Mouse (Mus musculus) testis, adult 2 months (tissue): ENCODE results near the gene Tmem184b. TPM values are rescaled to one million over a fixed set of nuclear protein-coding genes. Genes with fewer than 3 reads are reported as not detected.

Source experiments
- H3K27ac ChIP-seq: fragments of 200-500 bp; 2 replicates; pipeline ENCODE4 v1.5.1; 2012; ENCODE audit warnings: low read depth, low read length; ENCODE audit not compliant: control insufficient read depth, insufficient read depth
- H3K27me3 ChIP-seq: fragments of 200-500 bp; 2 replicates; pipeline ENCODE4 v1.6.1; 2012; ENCODE audit warnings: mild to moderate bottlenecking, low read length, moderate library complexity; ENCODE audit not compliant: control insufficient read depth, insufficient read depth
- H3K36me3 ChIP-seq: fragments of 200-500 bp; 2 replicates; pipeline ENCODE4 v1.6.1; 2012; ENCODE audit warnings: mild to moderate bottlenecking, low read length; ENCODE audit not compliant: control insufficient read depth, insufficient read depth
- H3K4me1 ChIP-seq: fragments of 200-500 bp; 2 replicates; pipeline ENCODE4 v1.6.1; 2012; ENCODE audit warnings: low read length; ENCODE audit not compliant: control insufficient read depth, insufficient read depth
- H3K4me3 ChIP-seq: fragments of 200-500 bp; 2 replicates; pipeline ENCODE4 v1.5.1; 2012; ENCODE audit warnings: low read depth, mild to moderate bottlenecking, low read length, moderate library complexity, mixed read lengths; ENCODE audit not compliant: control insufficient read depth
- CTCF ChIP-seq: fragments of 200-500 bp; IDR thresholded peaks from 2 replicates; pipeline ENCODE4 v1.5.1; 2012; ENCODE audit warnings: low read depth, mild to moderate bottlenecking, inconsistent platforms, low read length, moderate library complexity; ENCODE audit not compliant: control insufficient read depth, insufficient read depth, insufficient replicate concordance
- POLR2A ChIP-seq: fragments of 200-500 bp; IDR thresholded peaks from 2 replicates; pipeline ENCODE4 v1.6.1; 2012; ENCODE audit warnings: low read depth, mild to moderate bottlenecking, inconsistent platforms, low read length, moderate library complexity; ENCODE audit not compliant: control insufficient read depth
- polyA plus RNA-seq: library from polyadenylated mRNA; depleted of rRNA; stranded (reverse); fragments of >200 nt; gene quantifications from 2 replicates; pipeline ENCODE4 v1.2.3, GENCODE M21; 2012

Gene Tmem184b
- polyA plus RNA-seq, 1 experiment = 11.8 TPM

GRCm38 (mm10) chr15:79437541-79438208 lies 34.3 kb upstream of the Tmem184b start:
- Histone ChIP-seq H3K4me3 (no peak overlapping the region), H3K4me1 (peaks cover 8% of the 10 kb centered on the region)
- TF ChIP-seq POLR2A (no peak), CTCF (no peak)

GRCm38 (mm10) chr15:79436481-79436921 lies 33.1 kb upstream of the Tmem184b start:
- Histone ChIP-seq H3K27ac (no peak overlapping the region), H3K27me3 (no peaks in the 10 kb centered on the region), H3K36me3 (no peaks in the 10 kb centered on the region), H3K4me3 (no peak overlapping the region), H3K4me1 (peaks cover 4% of the 10 kb centered on the region; the same call in 1 of the 2 replicates)
- TF ChIP-seq CTCF (no peak), POLR2A (no peak)

More at GRCm38 (mm10) chr15:79437541-79438208, 34.3 kb upstream of the Tmem184b start:
- Histone ChIP-seq H3K36me3 (no peaks in the 10 kb centered on the region), H3K27ac (no peak overlapping the region), H3K27me3 (no peaks in the 10 kb centered on the region)

GRCm38 (mm10) chr15:79435191-79435671 lies 31.9 kb upstream of the Tmem184b start:
- no peak for TF ChIP-seq POLR2A
- TF ChIP-seq CTCF = no peak
- Histone ChIP-seq H3K36me3 (no peaks in the 10 kb centered on the region), H3K4me1 (no peaks in the 10 kb centered on the region; the same call in 1 of the 2 replicates), H3K4me3 (no peak overlapping the region), H3K27ac (no peak overlapping the region), H3K27me3 (no peaks in the 10 kb centered on the region)

- no peak overlapping the region for H3K27ac ChIP-seq
- no peaks in the 10 kb centered on the region for H3K27me3 ChIP-seq
- H3K36me3 ChIP-seq = no peaks in the 10 kb centered on the region
- no peaks in the 10 kb centered on the region; the same call in 1 of the 2 replicates for H3K4me1 ChIP-seq
- TF ChIP-seq POLR2A = no peak
- H3K4me3 ChIP-seq = no peak overlapping the region
Observed at GRCm38 (mm10) chr15:79432892-79433291, 29.5 kb upstream of the Tmem184b start.

GRCm38 (mm10) chr15:79432328-79432727 lies 29.0 kb upstream of the Tmem184b start:
- no peak overlapping the region for H3K27ac ChIP-seq
- no peaks in the 10 kb centered on the region for H3K27me3 ChIP-seq
- TF ChIP-seq POLR2A (no peak), CTCF (no peak)
- no peak overlapping the region for H3K4me3 ChIP-seq
- H3K4me1 ChIP-seq = no peaks in the 10 kb centered on the region; the same call in 1 of the 2 replicates
- no peaks in the 10 kb centered on the region for H3K36me3 ChIP-seq

GRCm38 (mm10) chr15:79431925-79432324 lies 28.6 kb upstream of the Tmem184b start:
- H3K36me3 ChIP-seq = no peaks in the 10 kb centered on the region
- H3K27ac ChIP-seq = no peak overlapping the region
- TF ChIP-seq POLR2A (no peak), CTCF (no peak)
- no peaks in the 10 kb centered on the region; the same call in 1 of the 2 replicates for H3K4me1 ChIP-seq
- no peaks in the 10 kb centered on the region for H3K27me3 ChIP-seq
- no peak overlapping the region for H3K4me3 ChIP-seq

- Histone ChIP-seq H3K36me3 (no peaks in the 10 kb centered on the region), H3K27me3 (no peaks in the 10 kb centered on the region), H3K4me3 (no peak overlapping the region), H3K27ac (no peak overlapping the region), H3K4me1 (no peaks in the 10 kb centered on the region; the same call in 1 of the 2 replicates)
- TF ChIP-seq CTCF = no peak
- no peak for TF ChIP-seq POLR2A
Observed at GRCm38 (mm10) chr15:79430461-79431000, 27.2 kb upstream of the Tmem184b start.
